Mouse (Mus musculus) adipose tissue, adult 10 weeks (tissue): Measurements from ENCODE around the gene Sec16b. TPM values are rescaled to one million over a fixed set of nuclear protein-coding genes. Genes with fewer than 3 reads are reported as not detected.

Source experiments
- polyA plus RNA-seq: library from polyadenylated mRNA; stranded (reverse); fragments of 350-450 nt; fragmentation: Illumina TruSeq; extraction: RNeasy Lipid Tissue Mini Kit (QIAGEN cat#74804); gene quantifications from one replicate; pipeline ENCODE4 v1.2.3, GENCODE M21; 2014; ENCODE audit warnings: low read depth, low replicate concordance

Sec16b gene
- 8.5 TPM for polyA plus RNA-seq

DNA sequence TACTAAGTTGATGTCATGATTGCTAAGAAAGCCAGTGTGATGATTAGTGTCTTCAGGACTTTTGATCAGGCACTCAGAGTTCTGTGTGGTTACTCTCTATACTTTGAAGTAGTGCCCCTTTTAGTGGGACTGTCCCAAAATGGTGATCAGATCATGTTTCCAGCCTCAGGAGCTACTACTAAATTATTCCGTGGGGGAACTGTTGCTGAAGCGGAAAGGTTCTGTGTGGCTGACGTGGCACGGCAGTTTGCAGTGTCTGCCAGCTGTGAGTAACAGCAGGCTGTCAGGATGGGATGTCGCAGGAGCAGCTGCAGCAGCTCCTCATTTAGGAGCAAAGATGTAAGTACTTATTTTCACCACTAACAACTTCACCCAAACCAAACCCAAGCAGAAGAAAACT lies at the start of gene Sec16b:
TSS of gene Sec16b (plus strand) at position 207 of the 400 bp plus-strand sequence.

DNA sequence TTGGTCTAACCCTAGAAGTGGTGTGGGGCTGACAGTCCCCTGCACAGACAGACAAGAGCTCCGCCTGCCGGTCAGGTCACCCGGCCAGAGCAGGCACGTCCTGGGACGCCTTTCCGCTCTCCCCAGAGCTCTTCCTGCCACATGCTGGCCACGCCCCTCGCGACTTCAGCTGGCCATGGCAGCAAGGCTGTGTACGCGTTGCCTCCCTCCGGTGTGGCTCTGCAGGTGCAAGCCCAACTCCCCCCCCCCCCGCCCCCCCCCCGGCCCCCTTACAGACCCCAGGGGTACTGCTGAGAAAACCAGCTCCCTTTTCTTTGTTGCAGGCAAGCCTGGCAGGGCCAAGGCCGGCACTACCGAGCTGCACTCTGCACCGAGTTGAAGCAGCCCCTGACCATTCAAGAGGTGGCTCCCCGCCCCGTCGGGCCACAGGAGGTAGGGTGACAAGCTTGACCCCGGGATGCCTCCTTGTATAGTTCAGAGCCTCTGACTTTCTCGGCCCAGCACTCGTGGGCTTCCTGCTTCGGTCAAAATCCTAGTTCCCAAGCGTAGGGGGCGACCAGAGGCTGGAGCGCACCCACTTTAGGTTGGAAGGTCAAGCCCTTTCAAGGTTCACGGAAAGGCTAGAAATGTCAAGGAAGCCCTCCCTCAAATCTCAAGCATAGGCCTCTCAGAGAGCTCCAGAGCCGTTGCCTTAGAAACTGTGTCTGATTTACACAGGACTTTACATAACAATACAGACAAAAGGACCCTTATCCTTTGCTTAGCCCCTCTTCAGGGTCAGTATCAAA lies 47.9 kb upstream of the Sec16b start, which contains the start of gene Cryzl2:
TSS of gene Cryzl2 (plus strand) at position 157 of the 788 bp plus-strand sequence.

Other genes with a start within 250 kb of the Sec16b start
- gene Rasal2, start 94.1 kb upstream of the Sec16b start, polyA plus RNA-seq = 5.6 TPM
- 26.5 TPM for gene Cryzl2, start 48.2 kb upstream of the Sec16b start, polyA plus RNA-seq